Mouse (Mus musculus) ES-E14 (cell line): ENCODE measurements at regions not wholly inside any gene's neighbourhood (a gene's known extent, or its start where the extent isn't known, plus 50 kb on each side); places are given as distances from the start of the nearest gene placed in this dataset.

Experiments used
- CHD2 ChIP-seq: IDR thresholded peaks from 2 replicates; pipeline ENCODE4 v1.6.1; 2014; ENCODE audit warnings: mild to moderate bottlenecking, low read depth, low read length, inconsistent platforms
- ZNF384 ChIP-seq: IDR thresholded peaks from 2 replicates; pipeline ENCODE4 v1.6.1; 2012; ENCODE audit warnings: low read depth, low read length, inconsistent platforms

DNA sequence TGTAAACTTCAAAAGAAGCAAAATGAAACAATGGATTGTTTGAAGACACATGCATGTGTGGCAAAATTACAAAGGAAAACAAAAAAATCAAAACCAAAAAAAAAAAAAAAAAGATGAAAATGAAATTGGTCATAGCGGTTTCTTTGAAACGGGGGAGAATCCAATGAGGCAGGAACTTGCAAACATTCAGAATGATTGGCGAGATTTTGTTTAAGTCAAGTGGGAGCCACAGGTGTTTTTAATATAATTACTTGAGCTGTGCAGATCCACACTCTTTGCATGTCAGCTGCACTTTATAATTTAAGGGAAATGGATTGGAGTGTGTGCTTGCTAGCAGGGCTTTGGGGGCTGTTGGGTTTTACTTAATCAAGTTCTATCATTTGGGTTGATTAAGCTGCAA is 67.7 kb upstream of the Tnp1 start:
- no peak for TF ChIP-seq ZNF384
- no peak for TF ChIP-seq CHD2
